Mouse (Mus musculus) heart, postnatal 4 days (tissue): ENCODE measurements around the gene Glt28d2. TPM values are rescaled to one million over a fixed set of nuclear protein-coding genes. Genes with fewer than 3 reads are reported as not detected.
A peak's percentile ranks its signal among the peaks of the same experiment; 100 is the strongest.

Experiments
- DNase-seq: peaks from one replicate; pipeline ENCODE4 v3.0.0; 2021
- total RNA-seq, 2 experiments: library from RNA; stranded (reverse); gene quantifications; 2 replicates each; pipeline ENCODE4 v1.2.3; 2021

The Glt28d2 gene
- total RNA-seq, 2 experiments from 2014 or later = 3.9 to 4.2 TPM

- DNase-seq = no peak
These were observed 23.3 kb downstream of the Glt28d2 start for GRCm38 (mm10) chr3:85863996-85864395.

DNA sequence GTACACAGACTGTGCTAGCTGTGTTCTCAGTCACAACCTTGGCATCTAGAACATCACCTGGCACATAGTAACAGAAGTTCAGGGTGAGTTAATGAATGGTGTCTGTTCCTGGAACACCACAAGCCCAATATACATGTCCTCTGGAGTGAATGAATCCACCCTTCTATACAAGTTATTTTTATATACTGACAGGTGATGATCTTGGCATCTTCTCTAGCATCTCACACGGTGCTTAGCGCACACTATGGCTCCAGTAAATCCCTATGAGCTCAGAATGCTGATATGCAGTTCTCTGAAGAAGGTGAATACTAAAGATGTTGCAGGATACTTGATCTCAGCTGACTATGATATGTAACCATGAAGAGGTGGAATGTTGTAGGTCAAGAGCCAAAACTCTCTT, 24.4 kb downstream of the Glt28d2 start:
- DNase-seq = no peak

DNA sequence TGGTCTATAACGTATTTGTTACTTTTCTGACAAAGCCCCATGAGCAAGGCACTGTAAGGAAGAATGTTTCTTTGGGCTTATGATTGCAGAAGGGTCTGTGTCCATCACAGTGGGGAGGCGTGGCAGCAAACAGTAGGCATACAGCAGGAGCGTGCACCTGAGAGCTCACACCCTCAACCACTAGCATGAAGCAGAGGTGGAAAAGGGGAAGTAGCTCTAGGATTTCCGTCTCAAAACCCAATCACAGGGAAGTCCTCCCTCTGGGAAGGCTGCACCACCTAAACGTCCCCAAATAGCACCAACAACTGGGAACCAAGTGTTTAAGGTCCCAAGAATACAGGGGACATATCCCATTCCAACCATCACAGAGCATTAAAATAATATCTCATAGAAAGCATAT, 26.3 kb downstream of the Glt28d2 start:
- DNase-seq = no peak

GRCm38 (mm10) chr3:85859311-85859710, 28.0 kb downstream of the Glt28d2 start:
- no peak for DNase-seq

GRCm38 (mm10) chr3:85858140-85859135, 28.9 kb downstream of the Glt28d2 start:
- peak; percentile 72 for DNase-seq

GRCm38 (mm10) chr3:85857083-85857482, 30.2 kb downstream of the Glt28d2 start:
- no peak for DNase-seq

GRCm38 (mm10) chr3:85855947-85856346, 31.4 kb downstream of the Glt28d2 start:
- DNase-seq = no peak

- DNase-seq = no peak
These were observed 32.3 kb downstream of the Glt28d2 start for GRCm38 (mm10) chr3:85855043-85855442.

DNA sequence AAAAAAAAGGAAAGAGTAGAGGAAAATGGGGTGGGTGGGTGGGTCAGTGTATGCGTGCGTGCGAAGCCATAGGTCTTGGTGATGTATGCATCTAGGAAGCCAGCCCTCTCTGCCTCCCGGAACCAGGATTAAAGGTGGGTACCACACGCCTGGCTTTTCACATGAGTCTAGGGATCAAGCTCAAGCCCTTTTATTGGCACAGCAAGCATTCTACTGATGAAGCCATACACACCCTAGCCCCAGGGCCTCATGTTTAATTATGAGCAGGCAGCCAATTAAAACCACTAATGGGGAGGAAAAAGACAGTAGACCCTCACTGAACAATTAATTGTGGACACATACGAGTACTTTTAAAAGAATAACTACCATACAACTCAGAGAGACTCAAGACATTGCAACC, 33.2 kb downstream of the Glt28d2 start:
- no peak for DNase-seq

DNA sequence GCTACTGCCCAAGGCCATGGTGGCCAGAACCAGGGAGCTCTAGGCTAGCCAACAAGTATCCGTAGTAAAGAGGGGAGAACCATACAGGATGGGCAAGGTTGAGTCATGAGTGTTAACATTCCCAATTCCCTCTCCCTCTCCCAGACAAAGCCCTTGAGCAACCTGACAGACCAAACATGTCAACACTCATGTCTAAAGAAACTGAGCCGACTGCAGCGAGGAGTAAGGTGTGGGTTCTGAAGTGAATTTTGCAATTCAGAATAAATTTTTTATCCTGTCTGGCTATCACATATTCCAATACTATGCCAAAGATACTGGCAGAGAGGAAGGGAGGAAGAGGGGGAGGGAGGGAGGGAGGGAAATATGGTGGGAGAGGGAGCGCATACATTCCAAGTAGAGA, 33.6 kb downstream of the Glt28d2 start:
- DNase-seq = no peak

DNA sequence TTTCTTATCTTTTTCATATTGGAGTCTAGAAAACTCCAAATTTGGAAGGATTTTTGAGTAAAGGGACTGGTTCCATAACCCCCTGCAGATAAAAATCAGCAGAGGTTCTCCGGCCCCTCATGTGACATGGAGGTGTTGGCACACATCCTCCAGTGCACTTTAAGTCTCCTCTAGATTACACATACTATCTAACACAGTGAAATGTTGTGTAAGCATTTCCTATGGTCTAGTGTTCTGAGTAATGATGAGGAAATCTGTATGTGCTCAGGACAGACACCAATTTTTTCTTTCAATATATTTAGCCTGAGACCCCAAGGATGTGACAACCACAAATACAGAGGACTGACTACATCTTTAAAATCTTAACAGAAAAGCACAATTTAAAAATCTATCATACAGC, 37.2 kb downstream of the Glt28d2 start:
- DNase-seq = no peak

DNA sequence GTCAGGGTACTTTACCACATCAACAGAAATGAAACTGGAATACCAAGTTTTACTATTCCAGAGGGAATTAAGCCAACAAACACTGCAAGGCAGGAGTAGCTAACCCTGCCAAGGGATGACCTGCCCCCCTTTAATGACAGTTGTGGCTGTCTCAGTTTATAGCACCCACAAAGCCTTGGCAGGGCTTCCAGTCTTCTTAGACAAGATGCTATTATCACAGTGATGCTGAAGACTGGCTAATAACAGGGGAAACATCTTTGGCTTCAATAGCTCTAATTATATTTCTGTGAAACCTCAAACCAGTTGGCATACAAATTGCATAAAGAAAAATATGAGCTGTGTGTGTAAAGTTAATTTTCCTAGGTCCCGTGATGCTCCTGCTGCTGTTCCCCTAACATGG, 41.0 kb downstream of the Glt28d2 start:
- no peak for DNase-seq

DNA sequence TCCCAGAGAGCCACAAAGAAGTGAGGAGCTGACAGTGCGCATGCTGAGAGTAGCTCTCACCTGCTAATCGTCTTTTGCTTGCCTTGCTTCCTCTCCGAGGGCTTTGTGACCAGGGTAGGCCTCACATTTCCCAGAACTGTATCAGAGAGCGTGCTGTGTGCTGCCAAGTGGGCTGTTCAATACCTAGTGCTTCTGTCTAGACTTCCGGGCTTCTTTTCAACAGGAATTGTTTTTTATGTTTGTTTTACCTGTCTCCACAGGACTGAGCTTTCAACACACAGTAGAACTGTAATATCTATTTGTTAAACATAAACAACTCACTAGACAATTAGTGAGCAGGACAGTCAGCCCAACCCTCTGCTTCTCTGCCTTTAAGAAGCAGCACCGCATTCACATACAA, 42.0 kb downstream of the Glt28d2 start:
- no peak for DNase-seq

DNA sequence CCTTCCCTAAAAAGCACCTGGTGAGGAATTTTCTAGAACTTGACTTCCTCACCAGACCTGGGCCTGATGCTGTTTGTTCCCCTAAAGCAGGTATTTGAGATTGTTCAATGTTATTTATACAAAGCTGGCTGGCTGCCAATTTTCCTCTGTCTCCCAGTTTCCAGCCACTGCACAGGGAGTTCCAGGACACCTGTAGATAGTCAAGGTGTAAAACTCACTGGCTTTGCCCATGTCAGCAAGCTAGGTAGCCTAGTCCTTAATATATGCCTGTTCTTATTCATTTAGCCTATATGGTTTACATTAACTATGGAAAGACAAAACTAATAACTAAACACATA, 44.5 kb downstream of the Glt28d2 start:
- DNase-seq = peak; percentile 33

DNA sequence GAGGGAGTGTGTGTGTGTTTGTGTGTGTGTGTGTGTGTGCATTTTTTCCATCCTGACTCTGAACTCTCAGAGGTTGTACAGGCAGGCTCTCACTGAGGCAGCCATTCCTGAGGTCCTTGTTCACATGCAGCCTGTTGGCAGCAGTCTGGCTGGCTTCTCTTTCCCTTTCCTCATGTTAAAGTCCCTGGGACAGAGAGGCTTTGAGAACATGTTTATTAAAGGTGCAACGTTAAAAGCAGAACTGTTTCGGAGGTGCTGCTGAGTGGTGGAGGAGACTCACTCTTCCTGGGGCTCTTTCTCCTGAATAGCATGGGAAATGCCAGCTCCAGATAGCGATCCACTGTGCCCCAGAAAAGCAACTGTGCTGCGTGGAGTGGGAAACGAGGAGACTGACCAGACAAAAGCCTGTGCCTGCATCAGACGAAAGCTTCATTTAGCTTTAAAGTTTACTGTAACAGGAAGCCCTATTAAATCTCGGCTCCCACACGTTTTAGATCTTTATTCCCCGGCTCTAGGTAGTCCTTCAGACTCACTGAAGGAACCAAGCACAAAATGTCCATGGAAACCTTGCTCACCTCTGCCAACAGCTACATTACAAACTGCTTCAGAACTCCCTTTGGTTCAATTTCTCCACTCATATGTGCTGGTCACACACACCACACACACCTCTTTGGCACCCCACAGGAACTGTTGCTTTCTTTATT, 45.0 kb downstream of the Glt28d2 start:
- no peak for DNase-seq

- DNase-seq = no peak
These were observed 45.7 kb downstream of the Glt28d2 start for GRCm38 (mm10) chr3:85841454-85842176.

DNA sequence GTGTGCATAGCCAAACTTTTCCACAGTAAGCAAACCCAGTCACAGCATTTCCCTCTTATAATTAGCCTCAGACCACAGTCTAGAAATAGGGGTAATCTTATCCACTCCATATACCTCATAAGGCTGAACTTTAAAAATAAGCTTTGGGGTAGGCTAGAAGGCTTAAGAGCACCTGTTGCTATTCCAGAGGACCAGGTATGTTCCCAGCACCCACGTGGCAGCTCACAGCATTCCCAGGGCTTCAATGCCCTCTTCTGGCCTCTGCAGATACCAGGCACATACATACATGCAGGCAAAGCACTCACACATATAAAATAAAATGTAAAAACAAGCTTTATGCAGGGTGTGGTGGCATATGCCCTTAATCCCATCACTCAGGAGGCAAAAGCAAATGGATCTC, 53.7 kb downstream of the Glt28d2 start:
- no peak for DNase-seq

GRCm38 (mm10) chr3:85832490-85833155, 54.7 kb downstream of the Glt28d2 start:
- no peak for DNase-seq

- DNase-seq = no peak
These were observed 55.5 kb downstream of the Glt28d2 start for GRCm38 (mm10) chr3:85831785-85832184.

DNA sequence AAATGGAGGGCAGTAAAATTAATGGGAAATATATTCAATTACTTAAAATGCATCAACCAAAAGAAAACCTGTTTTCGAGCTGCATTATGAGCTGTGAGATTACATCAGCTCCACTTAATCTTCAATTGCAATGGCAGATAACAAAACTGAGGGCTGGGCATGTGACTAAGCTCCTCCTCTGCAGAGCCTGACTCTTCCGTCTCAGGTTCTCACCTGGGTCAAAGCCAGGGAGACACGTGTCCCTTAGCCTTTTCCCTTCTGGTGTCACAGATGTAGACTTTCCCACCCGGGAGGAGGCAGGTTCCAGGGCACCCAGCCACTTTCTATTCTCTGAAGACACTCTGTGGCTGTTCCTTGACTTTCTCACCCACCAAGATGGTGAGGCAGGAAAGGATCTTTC, 58.3 kb downstream of the Glt28d2 start:
- no peak for DNase-seq

GRCm38 (mm10) chr3:85827815-85828214, 59.5 kb downstream of the Glt28d2 start:
- no peak for DNase-seq

DNA sequence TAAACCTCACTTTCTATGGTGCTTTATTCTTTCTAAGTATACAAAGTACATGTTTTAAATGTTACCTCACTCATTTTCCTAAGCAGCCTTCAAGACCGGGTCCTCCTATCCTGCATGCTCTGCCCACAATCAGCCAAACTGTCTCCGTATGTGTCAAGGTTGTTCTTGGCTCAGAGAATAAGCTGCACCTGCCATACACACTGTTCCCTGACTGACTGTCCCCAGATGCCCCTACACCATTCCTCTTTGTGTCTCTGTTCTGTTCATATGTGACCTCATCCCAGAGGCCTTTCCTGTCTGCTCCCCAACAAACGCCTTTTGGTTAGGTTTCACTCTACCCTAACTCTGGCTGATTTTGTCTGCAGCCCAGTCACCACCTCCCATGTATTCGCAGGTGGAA, 60.0 kb downstream of the Glt28d2 start:
- no peak for DNase-seq
